Mouse (Mus musculus): ENCODE results near the gene Wscd2. TPM values are rescaled to one million over a fixed set of nuclear protein-coding genes. Genes with fewer than 3 reads are reported as not detected.

The Wscd2 gene
- polyA plus RNA-seq, 1 experiment from 2014 or later, result 7.1 TPM

DNA sequence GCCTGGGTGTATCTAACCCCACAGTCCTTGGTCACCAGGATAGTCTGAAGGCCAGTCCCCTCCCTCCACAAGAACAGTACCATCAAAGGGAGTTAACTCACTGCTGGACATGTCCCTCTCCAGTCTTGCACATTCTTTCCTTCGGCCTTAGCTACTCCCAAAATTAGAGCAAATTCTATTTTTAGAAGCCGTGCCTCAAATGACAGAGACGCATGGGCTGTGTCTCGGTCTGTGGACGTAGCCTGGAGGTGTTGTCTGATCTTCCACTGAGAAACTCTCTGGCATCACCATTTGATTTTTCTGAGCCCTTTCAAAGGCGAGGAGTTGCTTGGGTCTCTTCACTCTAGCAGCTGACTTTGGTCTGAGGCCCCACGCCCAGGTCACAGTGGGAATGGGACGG lies 2.3 kb upstream of the Wscd2 start:
- H3K27me3 ChIP-seq, result peaks cover 47% of the 10 kb centered on the region
- H3K9ac ChIP-seq, result no peak overlapping the region
- peaks cover 20% of the 10 kb centered on the region for H3K4me1 ChIP-seq
- H3K4me2 ChIP-seq (replicated peaks), result no peak overlapping the region
- H3K9me3 ChIP-seq, result no peaks in the 10 kb centered on the region
- 72% methylated on average over 8 of the region's 8 CpGs for WGBS
- no peak for ATAC-seq (ENCODE audit: low FRiP score, low read depth)
- H3K27ac ChIP-seq, result no peak overlapping the region
- H3K36me3 ChIP-seq, result no peaks in the 10 kb centered on the region
- H3K4me3 ChIP-seq, result no peak overlapping the region

DNA sequence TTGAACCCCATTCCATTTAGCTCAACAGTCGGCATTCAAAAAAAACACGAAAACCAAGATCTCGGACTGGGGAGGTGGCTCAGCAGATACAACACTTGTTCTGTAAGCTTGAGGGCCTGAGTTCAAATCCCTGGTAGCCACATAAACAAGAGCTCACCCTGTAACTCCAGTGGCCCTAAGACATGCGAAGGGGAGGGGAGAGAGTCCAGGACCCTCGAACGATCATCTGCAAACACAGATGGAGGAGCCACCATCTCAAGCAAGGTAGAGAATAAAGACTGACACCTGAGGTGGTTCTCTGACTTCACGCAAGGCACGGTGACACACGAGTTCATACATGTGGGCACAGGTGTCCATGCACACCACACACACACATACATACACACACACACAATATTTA lies 516 bp upstream of the Wscd2 start:
- Histone ChIP-seq H3K4me1 (peaks cover 27% of the 10 kb centered on the region), H3K27me3 (peaks cover 59% of the 10 kb centered on the region), H3K36me3 (no peaks in the 10 kb centered on the region), H3K4me3 (no peak overlapping the region), H3K27ac (no peak overlapping the region), H3K9ac (no peak overlapping the region), H3K4me2 (replicated peaks) (no peak overlapping the region), H3K9me3 (no peaks in the 10 kb centered on the region)
- ATAC-seq (ENCODE audit: low FRiP score, low read depth), result no peak
- WGBS, result 87% methylated on average over 9 of the region's 9 CpGs

DNA sequence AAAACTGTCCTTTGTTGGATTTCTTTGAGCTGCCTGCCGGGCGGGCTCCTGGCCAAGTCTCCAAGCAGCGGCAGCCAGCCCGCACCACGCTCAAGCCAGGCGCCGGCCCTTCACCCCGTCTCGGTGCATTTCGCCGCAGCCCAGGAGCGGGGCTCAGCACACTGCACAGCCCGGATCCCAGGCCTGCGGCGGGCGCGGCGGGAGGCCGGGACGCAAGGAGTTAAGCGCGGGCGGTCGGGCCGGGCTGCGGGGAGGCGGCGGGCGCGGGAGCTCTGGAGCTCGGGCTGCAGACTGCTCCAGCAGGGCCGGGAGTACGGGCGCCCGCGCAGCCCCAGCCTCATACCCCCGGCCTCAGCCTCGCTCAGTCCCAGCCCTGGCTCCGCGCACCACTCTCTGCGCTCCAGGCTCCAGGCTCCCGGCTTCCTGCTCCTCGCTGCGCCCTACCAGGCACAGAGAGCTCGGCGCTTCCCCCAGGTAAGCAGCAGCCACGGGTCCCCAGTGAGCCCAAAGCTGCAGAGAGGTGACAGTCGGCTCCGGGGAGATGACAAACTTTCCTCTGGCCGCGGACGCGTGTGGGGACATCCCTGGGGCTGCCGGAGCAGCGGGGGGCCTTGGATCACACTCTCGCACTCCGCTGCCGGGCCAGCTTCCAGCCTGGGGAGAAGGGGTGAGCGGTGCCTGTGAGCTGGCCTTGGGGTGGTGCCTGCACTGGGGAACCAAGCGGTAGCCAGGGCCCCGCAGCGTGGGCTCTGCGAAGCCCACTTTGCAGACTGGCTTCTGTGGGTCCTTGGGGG lies 531 bp downstream of the Wscd2 start:
- Histone ChIP-seq H3K27me3 (peaks cover 59% of the 10 kb centered on the region), H3K9me3 (no peaks in the 10 kb centered on the region), H3K36me3 (no peaks in the 10 kb centered on the region), H3K4me1 (peaks cover 27% of the 10 kb centered on the region), H3K27ac (peak overlapping the region; percentile 64; the same call in 1 of the 2 replicates), H3K9ac (peak overlapping the region; percentile 81), H3K4me2 (replicated peaks) (peak overlapping the region; percentile 85), H3K4me3 (peak overlapping the region; percentile 59)
- WGBS, result under 1% methylated on average over 61 of the region's 63 CpGs
- ATAC-seq (ENCODE audit: low FRiP score, low read depth), result peak; percentile 86

GRCm38 (mm10) chr5:113491552-113491951 lies 1.4 kb downstream of the Wscd2 start:
- no peaks in the 10 kb centered on the region for H3K9me3 ChIP-seq
- peak overlapping the region; percentile 81 for H3K9ac ChIP-seq
- peak overlapping the region; percentile 85 for H3K4me2 ChIP-seq (replicated peaks)
- ATAC-seq (ENCODE audit: low FRiP score, low read depth), result no peak
- H3K4me3 ChIP-seq, result peak overlapping the region; percentile 59
- peaks cover 64% of the 10 kb centered on the region for H3K27me3 ChIP-seq
- H3K27ac ChIP-seq, result no peak overlapping the region
- no peaks in the 10 kb centered on the region for H3K36me3 ChIP-seq
- 70% methylated on average over 4 of the region's 4 CpGs for WGBS
- peaks cover 27% of the 10 kb centered on the region for H3K4me1 ChIP-seq

DNA sequence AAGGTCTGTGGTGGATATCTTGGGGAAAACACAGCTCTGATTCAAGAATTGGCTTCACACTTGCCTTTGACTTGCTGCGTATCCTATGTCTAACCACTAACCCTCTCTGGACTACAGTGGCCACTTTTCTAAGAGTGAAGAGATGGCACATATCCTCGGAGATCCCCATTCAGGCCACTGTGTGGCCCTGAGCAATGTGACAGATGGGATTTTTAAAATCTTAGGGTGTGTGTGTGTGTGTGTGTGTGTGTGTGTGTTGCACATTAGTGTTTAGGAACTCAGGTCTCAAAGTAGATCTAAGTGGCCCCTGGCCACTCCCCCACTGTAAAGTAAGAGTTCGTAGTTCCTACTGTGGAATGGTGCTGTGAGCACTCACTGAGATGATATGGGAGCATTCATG lies 1.9 kb downstream of the Wscd2 start:
- Histone ChIP-seq H3K9me3 (no peaks in the 10 kb centered on the region), H3K27ac (no peak overlapping the region), H3K27me3 (peaks cover 68% of the 10 kb centered on the region), H3K4me3 (peak overlapping the region; percentile 59; the same call in 1 of the 2 replicates), H3K9ac (no peak overlapping the region), H3K36me3 (no peaks in the 10 kb centered on the region), H3K4me1 (peaks cover 27% of the 10 kb centered on the region), H3K4me2 (replicated peaks) (peak overlapping the region; percentile 85)
- no peak for ATAC-seq (ENCODE audit: low FRiP score, low read depth)
- WGBS, result 87% methylated on average over 3 of the region's 3 CpGs

- no peak overlapping the region; the same call in 1 of the 2 replicates for H3K4me3 ChIP-seq
- H3K27ac ChIP-seq, result no peak overlapping the region
- H3K4me2 ChIP-seq (replicated peaks), result peak overlapping the region; percentile 85
- peaks cover 66% of the 10 kb centered on the region for H3K27me3 ChIP-seq
- H3K4me1 ChIP-seq, result peaks cover 27% of the 10 kb centered on the region
- no peaks in the 10 kb centered on the region for H3K9me3 ChIP-seq
- ATAC-seq (ENCODE audit: low FRiP score, low read depth), result peak; percentile 43; the same call in 1 of the 2 replicates
- H3K9ac ChIP-seq, result 0 out of 2 replicates have a peak overlapping the region, but pooled peaks have one; percentile 51
- 13% methylated on average over 7 of the region's 7 CpGs for WGBS
- no peaks in the 10 kb centered on the region for H3K36me3 ChIP-seq
Observed at GRCm38 (mm10) chr5:113492417-113493035, 2.4 kb downstream of the Wscd2 start.

GRCm38 (mm10) chr5:113493997-113494396 lies 3.9 kb downstream of the Wscd2 start:
- Histone ChIP-seq H3K4me1 (peaks cover 27% of the 10 kb centered on the region), H3K9ac (no peak overlapping the region), H3K9me3 (no peaks in the 10 kb centered on the region), H3K36me3 (no peaks in the 10 kb centered on the region), H3K4me2 (replicated peaks) (no peak overlapping the region), H3K27me3 (peaks cover 54% of the 10 kb centered on the region), H3K27ac (no peak overlapping the region), H3K4me3 (no peak overlapping the region)
- no peak for ATAC-seq (ENCODE audit: low FRiP score, low read depth)
- 42% methylated on average over 8 of the region's 8 CpGs for WGBS

DNA sequence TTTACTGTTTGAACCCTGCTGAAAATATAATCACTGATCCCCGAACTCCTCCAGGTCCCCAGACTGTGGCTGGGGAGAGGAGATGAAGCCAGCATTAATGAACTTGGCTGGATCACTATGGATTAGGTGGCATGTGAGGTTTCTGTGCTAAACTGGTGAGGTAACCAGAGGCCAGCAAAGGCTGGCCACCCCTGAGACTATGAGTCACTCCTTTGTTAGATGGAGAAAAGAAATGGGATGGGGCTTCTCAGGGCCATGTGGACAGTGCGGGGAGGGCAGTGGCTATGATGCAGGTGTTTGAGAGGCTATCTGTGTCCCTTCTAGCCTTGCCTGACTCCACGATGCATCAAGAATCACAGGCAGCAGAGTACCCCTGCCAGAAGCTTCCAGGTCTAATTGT lies 6.8 kb downstream of the Wscd2 start:
- peaks cover 34% of the 10 kb centered on the region for H3K27me3 ChIP-seq
- H3K9me3 ChIP-seq, result no peaks in the 10 kb centered on the region
- H3K9ac ChIP-seq, result no peak overlapping the region
- H3K36me3 ChIP-seq, result no peaks in the 10 kb centered on the region
- H3K4me3 ChIP-seq, result no peak overlapping the region
- H3K4me2 ChIP-seq (replicated peaks), result no peak overlapping the region
- 69% methylated on average over 3 of the region's 3 CpGs for WGBS
- ATAC-seq (ENCODE audit: low FRiP score, low read depth), result no peak
- H3K4me1 ChIP-seq, result peaks cover 17% of the 10 kb centered on the region
- no peak overlapping the region for H3K27ac ChIP-seq

- peaks cover 18% of the 10 kb centered on the region for H3K4me1 ChIP-seq
- H3K4me3 ChIP-seq, result no peak overlapping the region
- no peaks in the 10 kb centered on the region for H3K9me3 ChIP-seq
- WGBS, result 87% methylated on average over 11 of the region's 11 CpGs
- no peaks in the 10 kb centered on the region for H3K36me3 ChIP-seq
- no peak overlapping the region for H3K9ac ChIP-seq
- H3K27ac ChIP-seq, result no peak overlapping the region
- H3K4me2 ChIP-seq (replicated peaks), result no peak overlapping the region
- no peak for ATAC-seq (ENCODE audit: low FRiP score, low read depth)
- H3K27me3 ChIP-seq, result peaks cover 19% of the 10 kb centered on the region
Observed at GRCm38 (mm10) chr5:113499421-113499820, 9.3 kb downstream of the Wscd2 start.

DNA sequence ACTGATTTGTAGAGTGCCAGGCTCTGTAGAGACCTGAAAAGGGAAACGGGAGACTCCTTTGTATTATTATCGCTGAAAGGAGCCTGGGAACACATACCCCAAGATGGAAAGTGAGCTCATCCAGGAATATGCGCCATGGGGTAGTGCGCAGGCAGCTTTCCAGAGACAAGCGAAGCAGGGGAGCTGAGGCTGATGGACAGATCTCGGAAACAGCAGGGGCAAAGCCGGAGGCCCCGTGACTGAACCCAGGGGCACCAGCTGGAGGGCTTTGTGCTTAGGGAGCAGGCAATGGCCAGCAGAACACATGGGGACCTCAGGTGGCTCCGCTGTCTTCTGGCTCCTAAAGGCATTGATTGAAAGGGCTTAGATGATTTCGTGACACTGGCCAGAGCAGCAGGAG lies 13.1 kb downstream of the Wscd2 start:
- Histone ChIP-seq H3K4me3 (no peak overlapping the region), H3K27me3 (peaks cover 10% of the 10 kb centered on the region), H3K4me2 (replicated peaks) (peak overlapping the region; percentile 31), H3K4me1 (peaks cover 29% of the 10 kb centered on the region), H3K9ac (no peak overlapping the region), H3K9me3 (no peaks in the 10 kb centered on the region), H3K27ac (no peak overlapping the region), H3K36me3 (no peaks in the 10 kb centered on the region)
- no peak for ATAC-seq (ENCODE audit: low FRiP score, low read depth)
- 13% methylated on average over 10 of the region's 10 CpGs for WGBS

DNA sequence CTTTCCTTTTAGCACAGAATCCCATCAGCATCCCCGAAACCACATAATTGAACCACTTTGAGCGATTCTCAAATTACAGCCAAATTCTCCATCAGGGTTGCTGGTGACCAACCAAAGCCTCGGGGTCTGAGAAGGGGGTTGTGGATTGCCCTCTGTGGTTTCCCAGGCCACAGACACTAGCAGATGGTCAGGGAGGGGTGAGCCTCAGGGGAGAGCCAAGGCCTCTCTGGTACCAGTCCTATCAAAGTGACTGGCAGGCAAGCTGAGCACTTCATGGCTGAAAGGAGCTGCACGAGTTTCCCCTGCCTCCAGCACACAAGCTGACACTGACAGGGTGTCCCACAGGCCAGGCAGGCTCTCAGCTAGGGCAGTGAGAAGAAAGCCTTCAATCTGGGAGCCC lies 14.5 kb downstream of the Wscd2 start:
- Histone ChIP-seq H3K4me3 (no peak overlapping the region), H3K27ac (no peak overlapping the region), H3K9me3 (no peaks in the 10 kb centered on the region), H3K4me2 (replicated peaks) (no peak overlapping the region), H3K4me1 (peaks cover 29% of the 10 kb centered on the region), H3K9ac (no peak overlapping the region), H3K36me3 (no peaks in the 10 kb centered on the region), H3K27me3 (peaks cover 17% of the 10 kb centered on the region)
- 8% methylated on average over 4 of the region's 4 CpGs for WGBS
- no peak for ATAC-seq (ENCODE audit: low FRiP score, low read depth)

DNA sequence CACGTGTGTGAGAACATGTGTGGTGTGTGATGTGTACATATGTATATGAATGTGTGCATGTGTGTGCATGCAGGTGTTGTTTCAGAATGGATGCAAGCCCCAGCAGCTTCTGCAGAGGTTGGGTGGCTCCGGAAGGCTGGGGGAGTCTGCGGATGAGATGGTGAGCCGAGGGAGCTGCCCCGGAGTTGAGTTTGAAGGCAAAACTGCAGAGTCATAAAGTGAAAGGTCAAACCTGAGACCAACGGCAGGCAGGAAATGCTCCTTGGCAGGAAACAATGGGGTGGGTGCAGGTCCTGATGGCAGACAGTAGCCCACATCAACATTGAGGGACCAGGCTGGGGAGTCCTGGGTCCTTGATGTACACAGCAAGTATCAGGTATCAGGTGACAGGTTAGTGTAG lies 15.9 kb downstream of the Wscd2 start:
- H3K9me3 ChIP-seq, result no peaks in the 10 kb centered on the region
- H3K27ac ChIP-seq, result no peak overlapping the region
- ATAC-seq (ENCODE audit: low FRiP score, low read depth), result no peak
- no peaks in the 10 kb centered on the region for H3K36me3 ChIP-seq
- no peak overlapping the region for H3K4me3 ChIP-seq
- no peak overlapping the region for H3K4me2 ChIP-seq (replicated peaks)
- peaks cover 42% of the 10 kb centered on the region for H3K4me1 ChIP-seq
- WGBS, result 48% methylated on average over 6 of the region's 6 CpGs
- H3K9ac ChIP-seq, result no peak overlapping the region
- peaks cover 12% of the 10 kb centered on the region for H3K27me3 ChIP-seq
